Mouse (Mus musculus): ENCODE data around the gene Vldlr.

DNA sequence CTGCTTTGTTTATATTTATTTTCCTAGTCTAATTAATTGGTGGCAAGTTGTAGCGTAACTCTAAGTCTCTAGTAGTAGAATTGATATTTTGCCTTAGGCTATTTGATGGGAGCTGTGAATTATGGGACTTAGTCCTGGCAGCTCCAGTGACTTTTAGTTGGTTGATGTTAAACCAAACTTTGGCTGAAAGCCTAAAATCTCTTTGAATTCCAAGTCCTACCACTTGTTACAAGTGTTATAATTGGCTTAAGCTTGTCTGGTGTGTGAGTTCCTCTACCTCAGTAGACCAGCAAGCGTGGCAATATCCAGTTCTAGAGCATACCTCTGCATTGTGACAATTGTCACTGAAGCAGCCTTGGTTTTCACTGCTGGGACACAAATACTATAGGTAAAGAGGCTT is 17.1 kb downstream of the Vldlr start:
- no peak for TF ChIP-seq GATA1 (IDR thresholded peaks at IDR 0.05; ENCODE audit: borderline replicate concordance, low read length)
- no peak for TF ChIP-seq CTCF (IDR thresholded peaks at IDR 0.05; ENCODE audit: low read depth, low read length)
- TF ChIP-seq GATA2 (IDR thresholded peaks at IDR 0.05; ENCODE audit: borderline replicate concordance, low read depth, low read length) = no peak
- TF ChIP-seq POLR2AphosphoS5 (IDR thresholded peaks at IDR 0.05; ENCODE audit: insufficient replicate concordance, low read depth, low read length) = no peak
- TF ChIP-seq TAL1 (conservative IDR thresholded peaks at IDR 0.05; ENCODE audit: low read depth, low read length) = no peak

Measured in G1E (cell line).